Mouse (Mus musculus) forebrain, embryonic 10.5 days (tissue): Measurements from ENCODE around the gene Cxcl17. TPM values are rescaled to one million over a fixed set of nuclear protein-coding genes. Genes with fewer than 3 reads are reported as not detected.
"Not testable (repeated sequence)": the region's sequence is repeated elsewhere in the genome, so short reads cannot be mapped to it uniquely, and the experiment has no call there.

Experiments used
- DNase-seq: peaks from one replicate; pipeline ENCODE4 v3.0.0-alpha.2; 2017; ENCODE audit warnings: low spot score; ENCODE audit errors: extremely low spot score
- H3K27ac ChIP-seq: fragments of 300-500 bp; sonication (generic); 2 replicates; pipeline ENCODE4 v1.5.1; 2016; ENCODE audit warnings: mild to moderate bottlenecking
- H3K27me3 ChIP-seq: fragments of 300-500 bp; sonication (generic); 2 replicates; pipeline ENCODE4 v1.6.1; 2016; ENCODE audit warnings: mild to moderate bottlenecking; ENCODE audit not compliant: poor library complexity, severe bottlenecking
- H3K36me3 ChIP-seq: fragments of 300-500 bp; sonication (generic); replicated peaks from 2 replicates; pipeline ENCODE4 v1.6.1; 2016; ENCODE audit warnings: mild to moderate bottlenecking, moderate library complexity
- H3K4me1 ChIP-seq: fragments of 300-500 bp; sonication (generic); 2 replicates; pipeline ENCODE4 v1.6.1; 2016
- H3K4me3 ChIP-seq: fragments of 300-500 bp; sonication (generic); 2 replicates; pipeline ENCODE4 v1.5.1; 2016; ENCODE audit warnings: mild to moderate bottlenecking, moderate library complexity
- H3K9me3 ChIP-seq: fragments of 300-500 bp; sonication (generic); 2 replicates; pipeline ENCODE4 v1.6.1; 2016; ENCODE audit warnings: mild to moderate bottlenecking, moderate library complexity
- WGBS: fragments of 180-500 bp; shearing (Covaris S2); methylation state at CpG from one replicate; pipeline ENCODE4 v1.1.7; 2016; 5-methylcytosine and 5-hydroxymethylcytosine counted together
- polyA plus RNA-seq: library from polyadenylated mRNA; unstranded; fragments of >200 nt; fragmentation: Nextera tagmentation; extraction: Ambion mirVana; gene quantifications from 2 replicates; pipeline ENCODE4 v1.2.1, GENCODE M21; 2016

Cxcl17 gene
- polyA plus RNA-seq, 1 experiment from 2014 or later = 0.71 TPM

DNA sequence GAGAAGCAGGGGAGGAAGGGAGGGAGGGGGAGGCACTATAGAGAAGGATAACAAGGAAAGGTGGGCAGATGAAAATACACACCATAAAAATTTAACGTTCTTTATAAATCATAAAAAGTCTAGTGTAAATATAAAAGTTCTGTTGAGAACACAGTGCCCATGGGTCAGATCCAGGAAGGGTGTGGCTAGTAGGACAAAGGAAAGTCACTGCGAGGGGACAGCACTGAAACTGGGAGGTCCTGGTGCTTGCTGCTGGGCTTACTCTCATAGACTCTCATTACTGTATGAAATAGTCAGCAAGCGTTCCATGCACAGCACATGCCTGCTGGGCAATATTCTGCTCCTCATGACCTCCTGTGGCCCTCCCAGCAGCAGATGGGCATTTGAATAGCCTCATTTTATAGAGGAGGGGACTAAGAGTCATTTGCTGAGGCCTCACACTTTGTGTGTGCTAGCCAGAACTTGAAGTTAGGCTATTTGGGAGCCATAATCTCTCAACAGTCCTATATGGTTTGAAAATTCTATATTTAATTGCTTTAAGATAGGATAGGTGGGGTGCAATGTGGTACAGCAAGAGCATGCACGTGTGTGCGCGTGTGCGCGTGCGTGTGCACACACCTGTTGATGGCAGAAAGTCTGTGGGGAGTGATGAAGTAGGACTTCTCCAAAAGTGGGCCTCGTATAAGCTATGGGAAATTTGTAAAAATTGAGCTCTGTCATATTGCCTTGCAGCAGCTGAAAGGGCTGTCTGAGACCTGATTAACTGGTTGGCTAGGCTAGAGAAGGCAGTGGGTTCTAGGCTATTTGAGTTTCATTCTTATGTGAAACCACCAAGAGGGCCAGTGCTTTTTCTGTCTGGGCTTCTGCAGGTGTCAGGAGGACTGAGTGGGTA is 22.2 kb upstream of the Cxcl17 start:
- no peaks in the 10 kb centered on the region for H3K27me3 ChIP-seq
- H3K4me3 ChIP-seq = no peak overlapping the region
- DNase-seq = no peak
- H3K4me1 ChIP-seq = peaks cover 13% of the 10 kb centered on the region
- no peak overlapping the region for H3K27ac ChIP-seq
- no peaks in the 10 kb centered on the region for H3K9me3 ChIP-seq
- 91% methylated on average over 10 of the region's 10 CpGs for WGBS
- H3K36me3 ChIP-seq = no peaks in the 10 kb centered on the region

DNA sequence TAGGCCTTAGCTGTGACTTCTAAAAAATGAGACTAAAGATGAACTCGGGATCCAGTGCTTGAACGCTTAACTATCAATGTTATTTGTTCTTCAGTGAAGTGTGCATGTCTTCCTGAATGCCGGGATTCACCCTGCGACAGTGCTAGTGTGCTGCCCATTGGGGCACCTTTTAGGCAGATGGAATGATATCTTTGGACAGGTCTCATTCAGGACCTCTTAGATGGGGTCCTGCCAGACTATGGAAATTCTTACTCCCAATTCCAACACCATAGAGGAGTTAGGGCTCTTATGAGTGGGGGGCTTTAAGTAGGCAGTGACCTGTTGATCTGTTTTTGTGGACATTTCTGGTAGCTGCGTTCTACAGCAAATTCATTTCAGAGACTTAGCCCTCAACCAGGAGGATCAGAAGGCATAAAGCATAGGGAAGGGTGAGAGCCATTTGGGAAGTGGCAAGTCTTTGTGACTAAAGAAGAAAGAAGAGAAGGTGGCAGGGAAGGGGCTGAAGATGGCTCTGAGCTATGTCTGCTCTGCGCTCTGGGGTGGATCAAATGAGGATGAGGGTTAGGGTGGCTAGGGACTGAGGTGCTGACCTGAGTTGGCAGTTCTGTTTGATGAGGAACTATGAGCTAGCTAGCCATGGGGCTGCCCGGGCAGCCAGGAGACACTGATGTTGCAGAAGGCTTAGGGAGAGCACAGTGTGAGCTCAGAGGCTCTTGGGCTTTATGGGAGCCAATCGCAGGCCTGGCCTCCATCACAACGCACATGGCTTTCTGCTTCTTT is 21.3 kb upstream of the Cxcl17 start:
- 92% methylated on average over 9 of the region's 9 CpGs for WGBS
- Histone ChIP-seq H3K36me3 (no peaks in the 10 kb centered on the region), H3K4me1 (peaks cover 13% of the 10 kb centered on the region), H3K27me3 (no peaks in the 10 kb centered on the region), H3K9me3 (no peaks in the 10 kb centered on the region), H3K27ac (peak overlapping the region; percentile 76), H3K4me3 (no peak overlapping the region)
- DNase-seq = no peak

DNA sequence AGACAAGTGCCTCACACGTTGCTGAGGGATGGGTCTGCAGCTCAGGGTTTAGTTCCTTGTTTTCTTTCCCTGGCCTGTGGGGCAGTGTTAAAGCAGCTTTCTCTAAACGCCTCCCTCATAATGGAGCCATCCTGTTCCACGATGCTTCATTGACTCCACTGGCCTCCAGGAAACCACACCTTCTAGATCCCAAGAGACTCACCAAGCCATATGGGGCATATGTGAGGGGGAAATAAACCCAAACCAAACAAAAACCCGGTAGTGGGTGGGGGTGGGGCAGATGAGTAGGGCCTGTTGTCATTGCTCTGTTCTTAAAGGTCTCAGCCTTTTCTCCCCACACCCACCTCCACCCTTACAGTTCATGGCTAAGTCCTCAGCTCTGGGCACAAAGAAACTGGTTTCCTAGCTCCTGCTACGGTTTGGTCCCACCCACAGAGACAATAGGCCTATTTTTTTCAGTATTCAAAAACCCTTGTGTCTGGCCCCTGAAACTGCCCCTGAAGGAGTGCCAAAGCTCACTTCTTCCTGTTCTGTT is 20.4 kb upstream of the Cxcl17 start:
- Histone ChIP-seq H3K4me1 (peaks cover 13% of the 10 kb centered on the region), H3K4me3 (no peak overlapping the region), H3K27me3 (no peaks in the 10 kb centered on the region), H3K36me3 (no peaks in the 10 kb centered on the region), H3K27ac (peak overlapping the region; percentile 76), H3K9me3 (no peaks in the 10 kb centered on the region)
- WGBS = 21% methylated on average over 5 of the region's 5 CpGs
- no peak for DNase-seq

DNA sequence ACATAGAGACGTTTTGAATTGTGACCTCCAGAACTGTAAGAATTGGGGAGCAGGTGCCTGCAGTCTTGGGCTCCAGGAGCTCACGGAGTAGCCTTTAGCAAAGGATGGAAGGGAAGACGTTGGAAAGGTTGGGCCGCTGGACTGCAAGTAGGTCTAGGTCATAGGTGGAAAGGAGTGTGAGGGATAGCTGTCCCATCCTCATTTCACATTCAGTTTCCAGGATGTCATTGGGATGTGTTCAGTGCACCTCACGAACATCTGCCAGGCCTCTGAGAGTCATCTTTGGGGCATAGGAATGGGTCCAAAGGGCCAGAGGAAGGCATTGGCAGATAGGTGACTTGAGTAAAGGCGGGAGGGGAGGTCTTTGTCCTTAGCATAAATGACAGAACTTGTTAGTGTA is 19.7 kb upstream of the Cxcl17 start:
- Histone ChIP-seq H3K27me3 (no peaks in the 10 kb centered on the region), H3K4me3 (no peak overlapping the region), H3K27ac (no peak overlapping the region), H3K36me3 (no peaks in the 10 kb centered on the region), H3K9me3 (no peaks in the 10 kb centered on the region), H3K4me1 (peaks cover 13% of the 10 kb centered on the region)
- 91% methylated on average over 6 of the region's 6 CpGs for WGBS
- no peak for DNase-seq

DNA sequence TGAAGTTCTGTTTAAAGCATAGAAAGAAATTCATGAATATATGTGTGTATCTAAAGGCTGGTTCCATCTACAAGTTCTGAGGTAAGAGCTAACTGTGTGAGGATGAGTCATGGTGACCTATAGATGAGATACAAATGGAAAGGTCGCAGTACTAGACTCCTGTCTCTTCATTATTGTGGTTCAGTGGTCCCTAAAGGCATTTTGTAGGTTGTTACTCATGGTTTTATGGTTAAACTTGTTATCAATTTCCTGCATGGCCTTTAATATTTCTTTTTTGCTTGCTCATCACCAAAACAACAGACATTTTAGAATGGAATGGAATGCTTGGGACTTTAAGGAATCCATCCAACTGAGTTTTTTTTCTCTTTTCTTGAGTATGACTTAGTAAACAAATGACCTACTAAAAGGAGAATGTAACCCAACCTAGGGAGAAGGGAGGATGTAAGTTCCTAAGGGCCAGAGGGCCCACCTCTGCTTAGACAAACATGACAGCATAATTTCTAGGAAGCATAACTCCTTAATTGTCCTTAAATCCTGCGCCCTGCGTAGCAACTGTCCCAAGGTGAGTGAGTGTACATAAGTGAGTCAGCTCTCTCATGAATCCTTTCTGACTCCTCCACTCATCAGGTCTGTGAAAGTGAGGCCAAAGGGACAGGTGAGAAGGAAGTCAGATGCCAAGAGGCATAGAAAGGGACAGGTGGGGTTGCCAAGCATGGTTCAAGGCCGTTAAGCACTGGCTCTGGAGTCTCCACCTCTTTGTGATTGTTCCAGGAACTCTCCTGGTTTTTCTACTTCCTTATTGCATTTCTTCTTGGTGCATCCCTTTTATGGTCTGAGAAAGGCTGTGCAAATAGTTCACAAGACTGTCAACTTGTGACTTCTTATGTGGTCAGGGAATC is 17.4 kb upstream of the Cxcl17 start:
- peaks cover 13% of the 10 kb centered on the region for H3K4me1 ChIP-seq
- WGBS = 90% methylated on average over 4 of the region's 4 CpGs
- H3K9me3 ChIP-seq = no peaks in the 10 kb centered on the region

DNA sequence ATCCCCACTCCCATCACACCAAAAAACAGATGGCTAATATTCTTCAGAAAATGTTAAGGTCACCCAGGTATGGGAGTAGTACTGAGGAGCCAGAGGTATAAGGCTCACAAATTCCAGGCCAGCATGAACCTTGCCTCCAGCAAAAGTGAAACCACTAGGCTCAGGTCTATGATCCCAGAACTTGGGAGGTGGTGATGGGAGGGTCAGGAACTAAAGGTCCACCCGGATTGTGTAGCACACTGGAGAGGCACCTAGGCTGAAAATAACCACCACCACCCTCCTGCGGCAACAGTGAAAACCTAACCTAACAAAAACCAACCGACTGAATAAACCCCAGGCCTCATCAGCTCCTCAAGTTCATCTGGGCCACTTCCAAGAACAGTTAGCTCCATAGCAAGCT is 15.6 kb upstream of the Cxcl17 start:
- H3K27me3 ChIP-seq = peaks cover 9% of the 10 kb centered on the region
- no peaks in the 10 kb centered on the region for H3K36me3 ChIP-seq
- 90% methylated on average over 3 of the region's 3 CpGs for WGBS
- H3K9me3 ChIP-seq = no peaks in the 10 kb centered on the region
- DNase-seq = no peak
- H3K4me1 ChIP-seq = peaks cover 7% of the 10 kb centered on the region
- H3K4me3 ChIP-seq = no peak overlapping the region
- no peak overlapping the region for H3K27ac ChIP-seq

More for the DNA sequence above, 17.4 kb upstream of the Cxcl17 start:
- Histone ChIP-seq H3K27ac (no peak overlapping the region), H3K4me3 (no peak overlapping the region), H3K36me3 (no peaks in the 10 kb centered on the region), H3K27me3 (no peaks in the 10 kb centered on the region)
- no peak for DNase-seq

DNA sequence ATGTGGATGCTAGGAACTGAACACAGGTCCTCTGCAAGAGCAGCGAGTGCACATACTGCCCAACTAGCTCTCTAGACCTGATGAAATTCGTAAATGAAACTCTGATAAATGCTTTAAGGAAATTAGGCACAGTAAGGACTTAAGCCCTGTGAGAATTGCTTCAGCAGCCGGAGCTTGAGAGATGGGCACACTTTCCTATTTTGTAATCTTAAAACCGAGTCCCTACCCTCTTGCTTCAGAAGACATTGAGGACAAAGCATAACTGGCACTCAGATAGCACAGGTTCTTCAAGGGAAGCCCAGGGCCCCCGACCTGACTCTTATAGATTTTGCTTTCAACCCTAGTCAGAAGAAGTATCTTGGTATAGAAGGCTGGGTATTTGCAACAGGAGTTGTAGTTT is 14.5 kb upstream of the Cxcl17 start:
- H3K4me1 ChIP-seq = no peaks in the 10 kb centered on the region; the same call in 1 of the 2 replicates
- WGBS = 82% methylated on average over 5 of the region's 5 CpGs
- H3K4me3 ChIP-seq = no peak overlapping the region
- no peaks in the 10 kb centered on the region for H3K36me3 ChIP-seq
- no peak overlapping the region for H3K27ac ChIP-seq
- no peaks in the 10 kb centered on the region for H3K9me3 ChIP-seq
- peaks cover 21% of the 10 kb centered on the region for H3K27me3 ChIP-seq
- DNase-seq = no peak

DNA sequence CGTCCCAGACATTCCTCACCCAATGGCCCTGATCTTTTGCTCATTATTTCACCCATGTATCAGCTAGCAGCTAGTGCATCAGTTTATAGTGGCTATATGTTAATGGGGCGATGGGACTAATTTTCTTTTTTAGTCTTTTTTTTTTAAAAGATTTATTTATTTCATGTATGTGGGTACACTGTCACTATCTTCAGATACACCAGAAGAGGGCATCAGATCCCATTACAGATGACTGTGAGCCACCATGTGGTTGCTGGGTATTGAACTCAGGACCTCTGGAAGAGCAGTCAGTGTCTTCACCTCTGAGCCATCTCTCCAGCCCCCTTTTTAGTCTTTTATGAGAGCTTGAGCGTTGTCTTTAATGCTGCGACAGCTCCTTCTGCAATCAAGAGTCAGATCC is 13.7 kb upstream of the Cxcl17 start:
- not testable (repeated sequence) for H3K4me3 ChIP-seq, H3K36me3 ChIP-seq, H3K9me3 ChIP-seq, H3K4me1 ChIP-seq, DNase-seq, H3K27ac ChIP-seq
- WGBS = 91% methylated on average over 4 of the region's 4 CpGs
- peaks cover 28% of the 10 kb centered on the region for H3K27me3 ChIP-seq

DNA sequence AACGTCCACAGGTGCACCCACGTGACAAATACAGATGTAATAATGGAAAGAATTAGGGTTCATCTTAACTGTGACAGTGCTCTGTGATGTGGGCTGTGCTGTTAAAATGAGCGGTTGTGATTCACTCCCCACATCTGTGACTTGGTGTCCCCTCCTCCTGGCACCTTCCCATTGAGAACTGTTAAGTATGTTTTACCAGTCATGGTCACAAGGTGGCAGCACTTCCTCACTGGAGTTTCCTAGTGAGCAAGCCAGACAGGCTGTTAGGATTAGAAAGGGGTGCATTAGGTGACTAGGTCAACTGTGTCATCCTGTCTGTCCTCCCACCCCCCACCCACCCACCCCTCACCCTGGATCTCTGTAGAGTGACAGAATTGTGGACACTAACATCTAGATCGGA is 11.7 kb upstream of the Cxcl17 start:
- no peak overlapping the region for H3K4me3 ChIP-seq
- no peak overlapping the region for H3K27ac ChIP-seq
- H3K27me3 ChIP-seq = peaks cover 28% of the 10 kb centered on the region
- H3K9me3 ChIP-seq = no peaks in the 10 kb centered on the region
- H3K4me1 ChIP-seq = no peaks in the 10 kb centered on the region; the same call in 1 of the 2 replicates
- DNase-seq = peak; percentile 75
- 36% methylated on average over 4 of the region's 4 CpGs for WGBS
- H3K36me3 ChIP-seq = no peaks in the 10 kb centered on the region

DNA sequence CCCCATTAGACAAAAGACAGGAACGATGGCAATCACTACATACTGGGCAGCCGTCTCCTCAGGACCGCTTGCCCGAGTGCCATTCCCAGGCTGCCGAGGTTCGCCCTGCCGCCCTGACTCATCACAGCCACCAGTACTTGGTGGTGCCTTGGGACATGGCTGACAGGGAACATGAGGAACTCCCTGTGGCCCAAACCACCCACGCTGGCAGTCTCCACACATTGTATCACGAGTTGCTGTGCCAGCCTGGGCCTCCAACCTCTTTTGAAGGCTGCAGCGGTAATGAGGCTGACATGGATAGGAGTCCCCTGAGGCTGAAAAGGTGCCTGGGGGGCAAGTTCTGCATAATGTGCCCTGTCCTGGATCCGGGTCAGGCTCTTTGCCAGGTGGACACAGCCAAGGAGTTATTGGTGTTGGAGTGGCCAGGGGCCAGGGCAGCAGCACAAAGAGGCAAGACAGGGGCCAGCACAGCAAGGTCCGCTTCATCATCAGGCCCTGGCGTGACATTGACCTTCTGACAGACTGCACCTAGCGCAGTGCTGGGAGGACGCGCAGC is 9.7 kb upstream of the Cxcl17 start:
- no peaks in the 10 kb centered on the region; the same call in 1 of the 2 replicates for H3K4me1 ChIP-seq
- H3K4me3 ChIP-seq = no peak overlapping the region
- H3K27ac ChIP-seq = no peak overlapping the region
- WGBS = 77% methylated on average over 16 of the region's 16 CpGs
- DNase-seq = no peak
- H3K27me3 ChIP-seq = peaks cover 28% of the 10 kb centered on the region
- no peaks in the 10 kb centered on the region for H3K36me3 ChIP-seq
- no peaks in the 10 kb centered on the region for H3K9me3 ChIP-seq

DNA sequence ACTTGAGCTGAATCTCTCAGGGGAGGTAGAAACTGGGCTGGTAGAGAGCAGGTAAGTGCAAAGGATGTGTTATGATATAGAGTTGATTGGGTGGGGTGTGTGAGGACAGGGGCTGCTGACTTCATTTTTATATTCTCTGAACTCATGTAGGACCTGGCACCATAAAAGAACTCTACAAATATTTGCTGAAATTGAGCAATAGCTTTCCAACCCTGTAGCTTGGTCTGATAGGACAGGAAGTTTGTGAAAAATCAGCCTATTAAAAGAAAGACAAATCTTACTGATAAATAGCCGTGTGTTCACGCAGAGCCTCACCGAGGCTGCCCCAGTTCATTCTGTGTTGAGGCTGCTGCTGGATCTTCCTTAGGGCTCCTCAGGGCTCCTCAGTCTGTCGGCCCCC is 7.3 kb upstream of the Cxcl17 start:
- H3K36me3 ChIP-seq = no peaks in the 10 kb centered on the region
- no peaks in the 10 kb centered on the region for H3K9me3 ChIP-seq
- H3K27ac ChIP-seq = no peak overlapping the region
- H3K27me3 ChIP-seq = peaks cover 28% of the 10 kb centered on the region
- WGBS = 94% methylated on average over 4 of the region's 4 CpGs
- no peak overlapping the region for H3K4me3 ChIP-seq
- DNase-seq = no peak
- no peaks in the 10 kb centered on the region; the same call in 1 of the 2 replicates for H3K4me1 ChIP-seq

DNA sequence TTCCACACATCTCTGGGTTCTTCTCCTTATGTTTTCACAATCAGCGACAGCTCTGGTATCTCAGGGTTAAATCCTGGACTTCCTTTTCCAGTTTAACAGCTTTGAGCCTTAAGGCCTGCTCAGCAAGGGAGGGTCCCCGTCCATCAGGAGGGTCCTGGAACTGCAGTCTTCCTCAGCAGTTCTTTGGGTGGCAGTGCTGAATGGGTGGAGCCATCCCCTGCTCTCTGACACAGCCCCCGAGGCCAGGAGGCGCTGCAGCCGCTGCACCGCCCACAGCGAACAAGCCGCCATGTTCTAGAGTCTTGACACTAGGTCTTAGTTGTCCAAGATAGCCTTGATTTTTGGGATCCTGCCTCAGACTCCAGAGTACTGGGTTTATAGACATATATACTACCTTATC is 6.8 kb upstream of the Cxcl17 start:
- no peak overlapping the region for H3K4me3 ChIP-seq
- H3K27ac ChIP-seq = no peak overlapping the region
- no peaks in the 10 kb centered on the region for H3K9me3 ChIP-seq
- DNase-seq = no peak
- 83% methylated on average over 8 of the region's 8 CpGs for WGBS
- no peaks in the 10 kb centered on the region for H3K36me3 ChIP-seq
- peaks cover 28% of the 10 kb centered on the region for H3K27me3 ChIP-seq
- no peaks in the 10 kb centered on the region; the same call in 1 of the 2 replicates for H3K4me1 ChIP-seq
